Mouse (Mus musculus) cortical plate, adult 2 months (tissue): ENCODE measurements around the gene Smn1. TPM values are rescaled to one million over a fixed set of nuclear protein-coding genes. Genes with fewer than 3 reads are reported as not detected.
"Not testable (repeated sequence)": the region's sequence is repeated elsewhere in the genome, so short reads cannot be mapped to it uniquely, and the experiment has no call there.

Experiments
- H3K27ac ChIP-seq: fragments of 200-500 bp; 2 replicates; pipeline ENCODE4 v1.5.1; 2012; ENCODE audit warnings: low read length, control low read depth, inconsistent platforms; ENCODE audit not compliant: insufficient read depth
- H3K4me1 ChIP-seq: fragments of 200-500 bp; 2 replicates; pipeline ENCODE4 v1.6.1; 2011; ENCODE audit warnings: low read length; ENCODE audit not compliant: control insufficient read depth, insufficient read depth
- H3K4me3 ChIP-seq: fragments of 200-500 bp; 2 replicates; pipeline ENCODE4 v1.5.1; 2011; ENCODE audit warnings: mild to moderate bottlenecking, low read length, control low read depth; ENCODE audit not compliant: insufficient read depth
- CTCF ChIP-seq: fragments of 200-500 bp; IDR thresholded peaks from 2 replicates; pipeline ENCODE4 v1.5.1; 2011; ENCODE audit warnings: mild to moderate bottlenecking, control low read depth, low read length; ENCODE audit not compliant: insufficient read depth; ENCODE audit errors: extremely low read depth
- POLR2A ChIP-seq: fragments of 200-500 bp; IDR thresholded peaks from 2 replicates; pipeline ENCODE4 v1.6.1; 2011; ENCODE audit warnings: mild to moderate bottlenecking, low read length, control low read depth; ENCODE audit not compliant: insufficient read depth; ENCODE audit errors: extremely low read depth
- polyA plus RNA-seq: library from polyadenylated mRNA; depleted of rRNA; stranded (reverse); fragments of >200 nt; gene quantifications from 2 replicates; pipeline ENCODE4 v1.2.3, GENCODE M21; 2012; rRNA removed

Smn1 gene
- polyA plus RNA-seq, 1 experiment, result 33.5 TPM

- no peak for TF ChIP-seq POLR2A
- TF ChIP-seq CTCF, result no peak
- no peak overlapping the region for H3K27ac ChIP-seq
- no peaks in the 10 kb centered on the region for H3K4me1 ChIP-seq
- no peak overlapping the region for H3K4me3 ChIP-seq
These were observed 17.1 kb downstream of the Smn1 start for GRCm38 (mm10) chr13:100141646-100142314.

DNA sequence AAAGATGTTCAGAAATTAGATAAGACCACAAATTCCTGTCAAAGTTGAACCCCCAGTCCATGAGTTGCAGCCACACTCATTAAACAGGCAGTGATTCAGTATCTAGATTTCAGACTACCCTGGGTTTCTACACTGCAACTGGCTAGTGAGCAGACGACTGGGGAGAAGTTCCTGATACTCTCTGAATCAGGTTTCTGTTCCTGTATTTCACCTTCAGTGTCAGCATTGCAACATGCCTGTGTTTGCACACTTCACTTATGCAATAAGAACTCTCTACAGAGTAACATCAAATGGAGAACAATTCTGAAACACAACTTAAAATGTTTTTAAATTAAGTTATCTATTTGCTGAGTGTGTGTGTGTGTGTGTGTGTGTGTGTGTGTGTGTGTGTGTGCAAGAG is 28.0 kb downstream of the Smn1 start:
- Histone ChIP-seq H3K4me1 (no peaks in the 10 kb centered on the region), H3K4me3 (no peak overlapping the region), H3K27ac (no peak overlapping the region)
- TF ChIP-seq POLR2A (no peak), CTCF (no peak)

- TF ChIP-seq POLR2A (no peak), CTCF (no peak)
These were observed 32.0 kb downstream of the Smn1 start for GRCm38 (mm10) chr13:100156624-100157023.

GRCm38 (mm10) chr13:100161171-100161870 is 36.7 kb downstream of the Smn1 start:
- not testable (repeated sequence) for H3K27ac ChIP-seq, H3K4me3 ChIP-seq, H3K4me1 ChIP-seq

More at GRCm38 (mm10) chr13:100156624-100157023, 32.0 kb downstream of the Smn1 start:
- no peak overlapping the region for H3K27ac ChIP-seq
- no peaks in the 10 kb centered on the region for H3K4me1 ChIP-seq
- H3K4me3 ChIP-seq, result no peak overlapping the region

GRCm38 (mm10) chr13:100162467-100162866 is 37.8 kb downstream of the Smn1 start:
- not testable (repeated sequence) for H3K27ac ChIP-seq, H3K4me1 ChIP-seq, H3K4me3 ChIP-seq

DNA sequence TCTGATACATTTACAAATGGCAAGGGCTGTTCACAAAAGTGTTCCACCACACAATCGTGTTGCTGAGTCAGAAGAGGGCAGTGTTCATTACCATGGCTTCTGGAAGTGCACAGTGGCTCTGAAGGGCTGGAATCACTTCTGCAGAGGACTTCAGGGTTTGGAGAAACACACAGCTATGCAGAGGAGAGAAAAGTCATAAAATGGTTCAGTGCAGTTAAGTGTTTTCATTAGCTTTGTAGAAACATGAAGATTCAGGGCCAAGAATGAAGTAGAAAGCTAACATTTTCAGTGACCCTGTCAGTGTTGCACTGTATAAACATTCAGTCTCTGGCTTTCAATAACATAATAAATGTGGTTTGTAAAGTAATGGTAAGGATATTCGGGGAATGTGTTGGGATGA is 41.7 kb downstream of the Smn1 start:
- not testable (repeated sequence) for H3K4me3 ChIP-seq, H3K4me1 ChIP-seq, H3K27ac ChIP-seq

GRCm38 (mm10) chr13:100174360-100174759 is 49.7 kb downstream of the Smn1 start:
- H3K4me1 ChIP-seq, H3K4me3 ChIP-seq, H3K27ac ChIP-seq: not testable (repeated sequence)

DNA sequence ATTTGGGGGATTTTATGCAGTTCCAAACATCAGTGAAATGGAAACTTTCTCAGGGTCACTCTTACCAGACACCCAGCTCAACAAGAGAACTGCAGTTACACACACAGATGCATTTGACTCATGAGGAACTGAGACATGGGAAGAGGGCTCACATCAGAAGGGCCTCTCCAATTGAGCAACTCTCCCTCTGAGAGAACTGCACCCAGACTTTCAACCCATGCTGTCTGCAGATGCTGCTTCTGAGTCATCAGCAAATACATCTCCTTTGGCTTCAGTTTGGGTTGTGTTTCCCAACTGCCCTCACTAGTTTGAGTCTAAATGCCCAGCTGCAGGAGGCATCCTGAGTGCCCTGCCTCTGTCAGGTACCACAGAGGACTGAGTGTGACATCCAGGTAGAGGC is 58.5 kb downstream of the Smn1 start:
- not testable (repeated sequence) for H3K4me1 ChIP-seq, H3K4me3 ChIP-seq

More for the DNA sequence above, 58.5 kb downstream of the Smn1 start:
- H3K27ac ChIP-seq, result not testable (repeated sequence)

Other genes with a start within 250 kb of the Smn1 start
- 10.3 and 14.4 TPM in 2 replicates for gene Cartpt, start 223.8 kb upstream of the Smn1 start, polyA plus RNA-seq
- gene Mccc2, start 109.2 kb upstream of the Smn1 start, polyA plus RNA-seq, result 17.5 and 17.6 TPM in 2 replicates
- 16.5 and 16.8 TPM in 2 replicates for gene Bdp1, start 20.8 kb upstream of the Smn1 start, polyA plus RNA-seq
- 35.9 and 36.9 TPM in 2 replicates for gene Serf1, start 16.8 kb upstream of the Smn1 start, polyA plus RNA-seq
- gene Naip2, start 77.2 kb downstream of the Smn1 start, polyA plus RNA-seq, result 0.46 and 0.51 TPM in 2 replicates
- 0.81 and 1.1 TPM in 2 replicates for gene Naip5, start 121.5 kb downstream of the Smn1 start, polyA plus RNA-seq
- 0.51 and 0.61 TPM in 2 replicates for gene Naip6, start 192.8 kb downstream of the Smn1 start, polyA plus RNA-seq